Mouse (Mus musculus): ENCODE data around the gene Shd.

DNA sequence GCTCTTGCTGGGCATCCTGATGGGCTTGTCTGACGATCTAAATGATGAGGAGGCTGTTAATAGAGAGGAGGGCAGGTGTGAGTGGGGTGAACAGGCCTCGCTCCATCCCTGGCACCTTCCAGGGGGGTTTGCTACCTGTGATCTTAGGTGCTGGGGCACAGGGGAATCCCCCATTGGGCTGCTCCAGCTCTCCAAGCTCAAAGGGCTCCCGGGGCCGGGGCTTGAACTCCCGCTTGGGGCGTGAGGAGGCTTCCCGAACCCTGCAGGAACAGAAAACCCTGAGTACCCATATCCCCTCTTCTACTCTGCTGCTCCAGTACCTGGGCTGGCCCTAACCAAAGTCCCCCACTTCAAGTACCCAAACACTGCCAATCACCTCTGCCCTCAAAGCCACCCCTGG lies 47.6 kb downstream of the Shd start:
- TF ChIP-seq CTCF (IDR thresholded peaks at IDR 0.05; ENCODE audit: control insufficient read depth, insufficient read depth, insufficient read length), result no peak
- no peak for TF ChIP-seq CEBPB (IDR thresholded peaks at IDR 0.05; ENCODE audit: low read depth)
- no peak for TF ChIP-seq MAX (IDR thresholded peaks at IDR 0.05)
- TF ChIP-seq USF1 (IDR thresholded peaks at IDR 0.05; ENCODE audit: low read depth), result no peak
- TF ChIP-seq MYOD1 (IDR thresholded peaks at IDR 0.05; ENCODE audit: control insufficient read depth, insufficient read length, low read depth), result no peak
- TF ChIP-seq MYOG (IDR thresholded peaks at IDR 0.05; ENCODE audit: control insufficient read depth, extremely low read depth, insufficient read length), result no peak
- TF ChIP-seq FOSL1 (IDR thresholded peaks at IDR 0.05; ENCODE audit: insufficient read depth, low read length, poor library complexity, severe bottlenecking), result no peak
